Mouse (Mus musculus) neural tube, embryonic 11.5 days (tissue): ENCODE results near the gene Nradd. TPM values are rescaled to one million over a fixed set of nuclear protein-coding genes. Genes with fewer than 3 reads are reported as not detected.

Experiments used
- ATAC-seq: fragments of 200-750 bp; cut with Nextera tagmentation; 2 replicates; pipeline ENCODE4 v1.8.0; 2017; ENCODE audit warnings: moderate number of reproducible peaks, mild to moderate bottlenecking, moderate TSS enrichment, moderate library complexity; ENCODE audit not compliant: insufficient read depth, low FRiP score, low TSS enrichment
- DNase-seq: peaks from one replicate; pipeline ENCODE4 v3.0.0-alpha.2; 2015; ENCODE audit warnings: low spot score
- H3K27ac ChIP-seq: fragments of 300-500 bp; sonication (generic); 2 replicates; pipeline ENCODE4 v1.5.1; 2014; ENCODE audit warnings: low read depth, mild to moderate bottlenecking, low read length
- H3K27me3 ChIP-seq: fragments of 300-500 bp; sonication (generic); 2 replicates; pipeline ENCODE4 v1.6.1; 2014; ENCODE audit warnings: mild to moderate bottlenecking, low read length, mixed read lengths; ENCODE audit not compliant: control insufficient read depth, insufficient read depth
- H3K36me3 ChIP-seq: fragments of 300-500 bp; sonication (generic); 2 replicates; pipeline ENCODE4 v1.6.1; 2014; ENCODE audit warnings: mild to moderate bottlenecking, low read length, moderate library complexity, mixed read lengths; ENCODE audit not compliant: control insufficient read depth, insufficient read depth
- H3K4me1 ChIP-seq: fragments of 300-500 bp; sonication (generic); 2 replicates; pipeline ENCODE4 v1.6.1; 2014; ENCODE audit warnings: low read length, mixed read lengths; ENCODE audit not compliant: control insufficient read depth, insufficient read depth
- H3K4me2 ChIP-seq: fragments of 300-500 bp; sonication (generic); 2 replicates; pipeline ENCODE4 v1.6.1; 2014; ENCODE audit warnings: low read depth, mild to moderate bottlenecking, moderate library complexity
- H3K4me3 ChIP-seq: fragments of 300-500 bp; sonication (generic); 2 replicates; pipeline ENCODE4 v1.5.1; 2014; ENCODE audit warnings: low read depth, low read length
- H3K9ac ChIP-seq: fragments of 300-500 bp; sonication (generic); 2 replicates; pipeline ENCODE4 v1.6.1; 2014; ENCODE audit warnings: mild to moderate bottlenecking, low read length
- H3K9me3 ChIP-seq: fragments of 300-500 bp; sonication (generic); 2 replicates; pipeline ENCODE4 v1.6.1; 2016; ENCODE audit warnings: low read length; ENCODE audit not compliant: control insufficient read depth
- WGBS: fragments of 180-500 bp; shearing (Covaris S2); extraction: QIAGEN DNeasy Blood & Tissue Kit; methylation state at CpG from one replicate; pipeline ENCODE4 v1.1.7; 2014; 5-methylcytosine and 5-hydroxymethylcytosine counted together
- polyA plus RNA-seq: library from polyadenylated mRNA; unstranded; fragments of >200 nt; fragmentation: Nextera tagmentation; extraction: Ambion mirVana; gene quantifications from 2 replicates; pipeline ENCODE4 v1.2.1, GENCODE M21; 2014

The Nradd gene
- polyA plus RNA-seq: 23.4 and 24.3 TPM in 2 replicates

DNA sequence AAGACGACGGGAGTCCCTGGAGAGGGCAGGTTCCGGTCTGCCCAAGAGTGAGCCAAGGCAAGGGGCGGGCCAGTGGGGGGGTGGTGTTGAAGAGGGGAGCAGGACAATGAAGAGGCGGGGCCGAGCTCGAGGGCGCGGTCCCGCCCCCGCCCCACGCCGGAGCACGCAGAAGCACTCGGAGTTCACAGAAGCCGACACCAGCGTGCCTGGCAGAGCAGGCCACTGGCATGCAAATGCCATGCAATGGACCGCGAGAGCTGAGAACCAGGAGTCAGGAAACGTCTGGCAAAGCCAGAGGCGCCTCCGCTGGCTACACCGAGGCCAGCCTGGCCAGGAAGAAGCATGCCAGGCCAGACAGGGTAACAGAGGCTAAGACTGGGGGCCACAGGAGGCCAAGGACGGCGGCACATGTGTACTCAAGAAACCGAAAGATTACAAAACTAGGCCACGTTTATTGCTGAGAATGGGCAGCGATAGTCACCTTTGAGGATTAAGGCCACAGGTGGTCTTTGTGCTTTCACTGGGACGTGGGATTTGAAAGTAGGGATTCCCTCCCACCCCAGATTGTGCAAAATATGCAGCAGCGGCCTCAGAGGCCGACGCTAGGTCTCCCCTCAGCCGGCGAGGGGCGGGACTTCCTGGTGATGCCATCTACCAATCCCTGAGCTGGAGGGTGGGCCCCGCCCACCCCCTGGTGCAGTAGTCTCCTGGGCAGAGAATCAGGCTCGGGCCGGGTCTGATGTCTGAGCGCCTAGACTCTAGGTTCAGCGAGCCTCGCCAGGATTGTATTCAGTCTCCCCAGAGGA, at the start of gene Nradd:
TSS of gene Nradd (minus strand) at position 92 of the 806 bp plus-strand sequence.
- Histone ChIP-seq H3K4me3 (peak within 1 kb of the TSS; percentile 51), H3K4me2 (peak within 1 kb of the TSS; percentile 100), H3K4me1 (peaks cover 9% of the 10 kb centered on the region; the same call in 1 of the 2 replicates), H3K9me3 (no peaks in the 10 kb centered on the region), H3K27ac (peak within 1 kb of the TSS; percentile 69), H3K36me3 (peaks cover 5% of the 10 kb centered on the region), H3K9ac (peak within 1 kb of the TSS; percentile 77), H3K27me3 (no peaks in the 10 kb centered on the region)
- ATAC-seq: peak; percentile 95
- DNase-seq: peak; percentile 95
- under 1% methylated on average over 41 of the region's 41 CpGs for WGBS

DNA sequence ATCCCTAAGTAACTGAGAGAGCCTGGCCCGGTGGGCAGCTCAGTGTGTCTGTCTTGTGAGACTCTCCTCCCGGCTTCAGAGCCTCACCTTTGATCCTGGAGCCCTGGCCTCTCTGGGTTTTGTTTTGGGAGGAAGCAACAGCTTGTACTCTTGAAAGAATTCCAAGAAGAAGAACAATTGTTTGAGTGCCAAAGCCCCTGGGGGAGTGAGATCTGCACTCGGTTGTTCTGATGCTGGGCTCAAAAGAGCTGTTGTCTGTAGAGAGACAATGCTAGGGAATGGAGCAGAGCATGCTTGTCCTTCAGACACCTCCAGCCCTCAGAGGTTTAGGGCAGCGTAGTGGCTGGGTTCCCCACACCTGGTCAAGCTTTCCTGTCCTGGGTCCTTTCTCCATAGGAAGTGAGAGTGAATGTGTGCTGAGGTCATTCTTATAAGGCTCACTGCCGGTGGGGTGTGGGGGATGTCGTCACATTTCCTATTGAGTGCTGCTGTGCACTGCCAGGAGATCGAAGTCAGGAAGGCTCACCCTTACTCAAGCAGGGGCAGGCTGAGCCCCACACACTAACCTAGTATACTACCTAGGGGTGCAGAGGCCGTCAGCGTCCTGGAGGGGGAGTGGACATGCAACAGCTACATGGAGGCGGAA, 49.0 kb upstream of the Nradd start:
- no peaks in the 10 kb centered on the region; the same call in 1 of the 2 replicates for H3K4me1 ChIP-seq
- no peaks in the 10 kb centered on the region for H3K36me3 ChIP-seq
- 68% methylated on average over 10 of the region's 10 CpGs for WGBS
- ATAC-seq (no peak), DNase-seq (no peak)
- H3K4me3 ChIP-seq: no peak overlapping the region
- no peak overlapping the region for H3K9ac ChIP-seq
- H3K9me3 ChIP-seq: no peaks in the 10 kb centered on the region
- H3K27ac ChIP-seq: no peak overlapping the region
- H3K27me3 ChIP-seq: no peaks in the 10 kb centered on the region
- H3K4me2 ChIP-seq: no peak overlapping the region

DNA sequence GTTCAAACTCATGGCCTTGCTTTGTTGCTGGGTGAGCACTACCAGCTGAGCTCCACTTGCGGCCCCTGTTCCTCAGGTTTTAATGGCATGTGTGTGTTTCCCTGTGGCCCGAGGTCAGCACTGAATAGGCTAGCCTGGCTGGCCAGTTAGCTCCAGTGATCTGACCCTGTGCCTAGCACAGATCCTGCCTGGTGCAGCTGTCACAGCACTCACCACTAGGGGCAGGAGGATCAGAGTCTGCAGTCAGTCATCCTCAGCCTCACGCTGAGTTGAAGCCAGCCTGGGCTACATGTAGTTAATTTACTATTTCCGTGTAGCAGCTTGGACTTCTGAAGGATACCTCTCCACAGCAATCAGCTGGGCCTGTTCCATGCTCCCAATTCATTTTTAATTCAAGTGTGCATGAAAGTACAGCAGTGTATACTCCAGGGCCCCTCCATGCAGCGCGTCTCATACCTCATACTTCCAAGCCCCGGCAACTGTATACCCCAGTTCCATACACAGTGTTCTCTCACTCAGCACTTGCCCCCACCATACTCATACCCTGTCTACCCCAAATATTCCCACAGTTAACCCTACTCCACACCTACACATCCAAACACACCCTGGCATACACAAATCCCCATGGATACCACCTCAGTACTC, 48.3 kb upstream of the Nradd start:
- H3K4me1 ChIP-seq: no peaks in the 10 kb centered on the region; the same call in 1 of the 2 replicates
- no peak overlapping the region for H3K27ac ChIP-seq
- WGBS: 59% methylated on average over 7 of the region's 7 CpGs
- H3K9ac ChIP-seq: no peak overlapping the region
- DNase-seq (no peak), ATAC-seq (no peak)
- H3K4me2 ChIP-seq: no peak overlapping the region
- no peaks in the 10 kb centered on the region for H3K27me3 ChIP-seq
- no peaks in the 10 kb centered on the region for H3K36me3 ChIP-seq
- no peak overlapping the region for H3K4me3 ChIP-seq
- no peaks in the 10 kb centered on the region for H3K9me3 ChIP-seq

DNA sequence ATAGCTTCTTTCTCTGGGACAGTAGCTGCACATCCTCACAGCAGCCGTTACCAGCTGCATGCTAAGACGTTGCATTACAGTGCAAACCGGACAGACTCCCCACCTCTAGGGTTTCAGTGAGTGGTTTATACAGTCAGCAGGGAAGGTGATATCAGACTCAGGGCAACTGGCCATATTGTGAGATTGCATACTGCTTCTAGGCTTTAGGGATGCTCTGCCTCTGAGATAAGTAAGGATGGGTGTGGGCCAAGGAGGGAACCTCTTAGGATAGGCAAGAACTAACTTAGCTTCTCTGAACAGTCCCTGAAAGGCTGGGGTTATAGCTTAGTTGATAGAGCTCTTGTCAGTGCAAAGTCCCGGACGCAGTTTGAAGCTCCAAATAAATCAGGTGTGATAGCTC, 45.5 kb upstream of the Nradd start:
- Histone ChIP-seq H3K27ac (no peak overlapping the region), H3K9ac (no peak overlapping the region), H3K36me3 (no peaks in the 10 kb centered on the region), H3K4me3 (no peak overlapping the region), H3K27me3 (no peaks in the 10 kb centered on the region), H3K4me1 (peaks cover 4% of the 10 kb centered on the region; the same call in 1 of the 2 replicates), H3K4me2 (no peak overlapping the region), H3K9me3 (no peaks in the 10 kb centered on the region)
- no peak for ATAC-seq
- no peak for DNase-seq
- WGBS: 94% methylated on average over 5 of the region's 5 CpGs

DNA sequence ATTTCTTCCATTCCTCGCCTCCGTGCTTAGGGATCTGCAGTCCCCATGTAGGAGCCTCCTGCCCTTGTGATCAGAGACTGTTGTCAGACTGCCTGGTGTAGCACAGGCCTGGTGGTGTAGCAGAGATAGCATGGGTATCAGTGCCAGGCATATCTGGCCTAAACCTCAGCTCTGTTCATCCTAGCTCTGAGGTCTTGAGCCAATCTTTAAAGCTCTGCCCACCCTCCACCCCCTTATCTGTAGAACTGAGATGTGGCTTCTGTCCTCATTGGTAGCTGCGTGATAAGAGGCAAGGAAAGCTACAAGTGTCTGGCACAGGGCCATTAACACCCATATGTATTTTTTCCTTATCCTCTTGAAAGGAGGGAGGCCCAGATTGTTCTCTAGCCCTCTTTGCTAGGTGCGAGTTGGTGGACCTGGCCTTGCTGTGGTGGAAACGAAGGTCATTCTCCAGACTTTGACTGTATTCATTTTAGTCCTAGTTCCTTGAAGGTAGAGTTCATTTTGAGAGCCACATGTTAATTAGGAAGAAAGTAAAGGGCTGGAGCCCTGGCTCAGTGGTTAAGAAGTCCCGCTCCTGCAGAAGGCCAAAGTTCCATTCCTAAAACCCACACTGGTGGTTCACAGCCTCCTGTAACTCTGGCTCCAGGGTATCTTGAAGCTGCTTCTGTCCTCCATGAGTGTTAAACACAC, 44.5 kb upstream of the Nradd start:
- DNase-seq (no peak), ATAC-seq (no peak)
- Histone ChIP-seq H3K9ac (no peak overlapping the region), H3K36me3 (no peaks in the 10 kb centered on the region), H3K4me1 (peaks cover 4% of the 10 kb centered on the region; the same call in 1 of the 2 replicates), H3K27ac (no peak overlapping the region), H3K4me3 (no peak overlapping the region), H3K27me3 (no peaks in the 10 kb centered on the region), H3K9me3 (no peaks in the 10 kb centered on the region), H3K4me2 (no peak overlapping the region)
- 93% methylated on average over 6 of the region's 6 CpGs for WGBS

DNA sequence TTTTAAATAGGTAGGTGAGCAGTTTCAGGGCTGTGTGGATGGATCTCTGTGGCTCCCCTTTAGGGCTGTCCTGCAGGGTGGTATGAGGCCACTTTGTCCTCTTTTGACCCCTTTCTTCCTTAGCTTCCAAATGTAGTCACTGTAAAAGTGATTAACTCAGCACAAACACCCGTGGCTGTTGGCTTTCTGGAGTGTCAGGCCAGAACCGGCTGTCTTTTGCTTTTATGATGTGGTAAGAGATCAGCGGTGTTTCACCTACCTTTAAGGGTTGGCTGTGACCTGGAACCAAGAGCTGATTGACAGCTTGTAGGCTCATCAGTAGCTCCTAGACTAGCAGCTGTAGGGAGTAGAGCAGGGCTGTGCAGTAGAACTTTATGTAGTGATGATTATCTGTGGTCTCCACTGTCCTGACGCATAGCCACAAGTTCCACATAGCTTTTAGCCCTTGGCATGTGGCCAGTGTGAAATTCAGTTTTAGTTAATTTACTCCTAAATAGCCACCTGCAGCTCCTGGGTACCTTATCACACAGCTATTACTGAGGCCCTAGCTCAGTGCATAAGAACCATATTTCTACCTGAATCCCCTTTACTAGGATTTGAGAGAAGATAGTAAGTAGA, 43.1 kb upstream of the Nradd start:
- Histone ChIP-seq H3K4me3 (no peak overlapping the region), H3K4me1 (peaks cover 4% of the 10 kb centered on the region; the same call in 1 of the 2 replicates), H3K9me3 (no peaks in the 10 kb centered on the region), H3K4me2 (no peak overlapping the region), H3K27me3 (no peaks in the 10 kb centered on the region), H3K36me3 (no peaks in the 10 kb centered on the region), H3K27ac (no peak overlapping the region), H3K9ac (no peak overlapping the region)
- no peak for ATAC-seq
- no peak for DNase-seq
- 51% methylated on average over 4 of the region's 4 CpGs for WGBS

DNA sequence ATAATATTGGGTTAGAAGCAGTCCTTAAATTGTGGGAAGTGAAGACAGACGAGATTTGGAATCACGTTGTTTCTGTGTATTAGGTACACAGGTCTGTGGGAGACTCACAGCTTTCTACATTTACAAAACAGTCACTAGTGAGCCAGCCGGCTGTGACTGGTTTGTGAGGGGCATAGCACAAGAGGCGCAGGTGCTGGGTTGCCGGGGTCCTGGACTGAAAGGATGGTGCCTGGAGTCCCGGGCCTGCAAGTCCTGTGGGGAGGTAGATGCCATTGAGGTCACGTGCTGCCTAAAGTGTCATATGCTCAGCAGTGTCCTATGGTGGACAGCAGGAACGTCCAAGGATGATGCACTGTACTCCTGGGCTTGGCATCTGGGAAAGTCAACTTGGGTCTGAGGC, 42.1 kb upstream of the Nradd start:
- H3K4me2 ChIP-seq: 0 out of 2 replicates have a peak overlapping the region, but pooled peaks have one; percentile 2
- no peaks in the 10 kb centered on the region for H3K27me3 ChIP-seq
- peaks cover 4% of the 10 kb centered on the region; the same call in 1 of the 2 replicates for H3K4me1 ChIP-seq
- H3K27ac ChIP-seq: no peak overlapping the region
- DNase-seq: no peak
- no peaks in the 10 kb centered on the region for H3K36me3 ChIP-seq
- H3K4me3 ChIP-seq: no peak overlapping the region
- no peaks in the 10 kb centered on the region for H3K9me3 ChIP-seq
- no peak overlapping the region for H3K9ac ChIP-seq
- no peak for ATAC-seq
- 28% methylated on average over 8 of the region's 8 CpGs for WGBS

DNA sequence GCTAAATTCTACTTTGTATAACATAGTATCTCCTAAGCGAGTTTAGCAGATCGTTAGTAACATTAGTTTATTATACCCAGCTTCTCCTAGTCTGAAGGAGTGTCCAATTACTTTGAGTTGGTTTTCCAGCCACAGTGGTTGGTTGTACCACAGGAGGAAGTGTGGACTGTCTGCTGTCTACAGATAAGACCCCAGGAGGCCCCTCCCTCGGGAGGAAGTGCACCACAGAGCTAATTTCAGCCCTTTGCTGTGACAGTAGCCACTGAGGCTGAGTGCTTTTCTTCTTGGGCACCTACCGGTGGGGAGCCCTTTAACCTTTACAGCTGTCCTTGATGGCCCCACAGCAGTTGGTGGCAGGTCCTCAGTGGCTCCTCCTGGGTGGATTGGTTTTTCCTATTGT, 41.7 kb upstream of the Nradd start:
- DNase-seq: no peak
- no peak overlapping the region for H3K4me3 ChIP-seq
- WGBS: 15% methylated on average over 4 of the region's 4 CpGs
- ATAC-seq: no peak
- H3K9ac ChIP-seq: no peak overlapping the region
- H3K27me3 ChIP-seq: no peaks in the 10 kb centered on the region
- H3K36me3 ChIP-seq: no peaks in the 10 kb centered on the region
- H3K4me2 ChIP-seq: 0 out of 2 replicates have a peak overlapping the region, but pooled peaks have one; percentile 2
- H3K9me3 ChIP-seq: no peaks in the 10 kb centered on the region
- no peak overlapping the region for H3K27ac ChIP-seq
- peaks cover 4% of the 10 kb centered on the region; the same call in 1 of the 2 replicates for H3K4me1 ChIP-seq
